Mouse (Mus musculus) layer of hippocampus, adult 2 months (tissue): ENCODE measurements at regions not wholly inside any gene's neighbourhood (a gene's known extent, or its start where the extent isn't known, plus 50 kb on each side); places are given as distances from the start of the nearest gene placed in this dataset.

ENCODE experiments used
- DNase-seq, 2 experiments: peaks; one replicate each; pipeline ENCODE4 v3.0.0; 2022; ENCODE audit warnings: low spot score in 2 of 2
- H3K27ac ChIP-seq: fragments of 200-600 bp; 2 replicates; pipeline ENCODE4 v1.8.1; 2022
- H3K4me3 ChIP-seq: fragments of 200-600 bp; 2 replicates; pipeline ENCODE4 v1.8.1; 2022; ENCODE audit warnings: mild to moderate bottlenecking
- CTCF ChIP-seq: fragments of 200-600 bp; conservative IDR thresholded peaks from 2 replicates; pipeline ENCODE4 v1.8.1; 2022; ENCODE audit warnings: antibody characterized with exemption, mild to moderate bottlenecking, moderate library complexity

DNA sequence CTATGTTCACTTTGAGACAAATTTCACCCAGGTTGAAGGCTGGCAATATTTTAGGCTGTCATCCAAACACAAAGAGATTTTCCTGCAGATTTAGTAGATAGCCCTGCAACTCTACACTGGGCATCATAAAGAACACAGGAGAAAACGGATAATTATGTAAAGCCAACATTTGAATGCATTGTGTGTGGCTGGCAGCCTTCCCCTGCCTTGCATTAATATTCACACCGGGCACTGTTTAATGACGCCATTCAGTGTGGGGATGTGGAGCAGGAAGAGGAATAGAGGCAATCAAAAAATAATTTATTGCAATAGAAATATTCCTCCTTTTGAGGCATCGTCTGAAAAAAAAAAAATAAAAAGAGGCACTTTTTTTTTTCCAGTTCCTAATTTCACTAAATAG lies 105.7 kb downstream of the Samd5 start:
- no peak for DNase-seq
- no peak overlapping the region for H3K4me3 ChIP-seq
- H3K27ac ChIP-seq, result no peak overlapping the region
- TF ChIP-seq CTCF, result no peak

DNA sequence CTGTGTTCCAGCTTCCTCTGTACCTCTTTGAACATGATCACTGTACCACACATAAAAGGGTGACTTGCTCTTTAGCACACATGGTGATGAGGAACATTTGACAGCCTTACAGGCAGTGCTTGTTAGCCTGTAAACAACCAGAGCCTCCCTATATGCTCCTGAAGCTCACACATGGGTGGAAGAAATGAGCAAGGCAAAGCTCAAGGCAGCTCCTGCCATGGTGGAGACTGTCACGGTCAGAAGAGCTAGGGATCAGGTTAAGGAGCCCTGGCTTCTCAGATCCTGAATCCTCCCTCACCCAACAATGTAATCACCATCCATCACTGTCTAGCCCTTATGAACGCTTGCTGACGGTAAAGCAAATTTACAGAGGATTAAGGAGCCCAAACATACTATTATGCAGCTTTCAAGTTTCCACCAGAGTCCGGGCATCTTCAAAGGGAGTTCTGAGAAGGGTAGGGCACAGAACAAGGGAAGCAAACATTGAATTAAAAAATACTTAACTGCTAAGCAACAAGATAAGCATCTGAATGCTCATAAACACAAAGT lies 117.4 kb downstream of the Samd5 start:
- DNase-seq, result no peak
- no peak for TF ChIP-seq CTCF
- Histone ChIP-seq H3K27ac (0 out of 2 replicates have a peak overlapping the region, but pooled peaks have one; percentile 11), H3K4me3 (no peak overlapping the region)

DNA sequence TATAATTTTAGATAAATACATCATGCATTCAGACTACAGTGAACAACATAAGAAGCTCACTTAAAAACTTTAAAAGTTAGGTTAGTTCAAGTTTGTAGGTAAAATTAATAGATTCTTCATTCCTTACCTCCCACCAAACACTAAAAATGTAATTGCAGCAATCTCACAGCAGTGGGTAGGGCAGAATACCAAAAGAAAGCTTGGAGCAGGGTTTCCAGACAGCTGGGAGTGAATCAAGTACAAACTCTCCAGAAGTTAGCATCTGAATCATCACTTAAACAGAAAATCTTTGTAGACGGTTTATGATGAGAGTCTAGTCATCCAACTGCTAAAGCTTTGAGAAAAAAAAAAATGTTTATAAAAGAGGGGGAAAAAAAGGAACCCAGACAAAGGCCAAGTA lies 117.9 kb downstream of the Samd5 start:
- no peak for TF ChIP-seq CTCF
- DNase-seq, result peak in 1 of 2 experiments; percentile 18
- H3K27ac ChIP-seq, result no peak overlapping the region
- H3K4me3 ChIP-seq, result no peak overlapping the region

DNA sequence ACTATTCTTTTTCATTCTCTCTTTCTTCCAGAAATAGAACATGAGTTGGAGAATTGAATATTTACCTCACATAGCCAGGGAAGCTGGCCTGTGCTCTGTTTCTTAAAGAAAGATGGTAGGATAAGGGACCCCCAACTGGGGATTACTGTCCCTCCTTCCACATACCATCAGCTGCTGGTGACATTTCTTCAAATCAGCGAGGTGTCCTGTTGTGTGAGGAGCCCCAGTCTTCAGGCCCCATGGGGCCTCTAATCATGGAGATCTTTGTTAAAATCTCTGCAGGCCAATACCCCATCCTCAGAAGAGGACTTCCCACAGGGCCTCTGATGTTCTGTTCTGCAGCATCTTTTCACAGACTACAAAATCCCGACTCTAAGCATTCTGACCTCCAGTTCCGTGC lies 121.1 kb downstream of the Samd5 start:
- Histone ChIP-seq H3K27ac (no peak overlapping the region), H3K4me3 (no peak overlapping the region)
- no peak for DNase-seq
- no peak for TF ChIP-seq CTCF

DNA sequence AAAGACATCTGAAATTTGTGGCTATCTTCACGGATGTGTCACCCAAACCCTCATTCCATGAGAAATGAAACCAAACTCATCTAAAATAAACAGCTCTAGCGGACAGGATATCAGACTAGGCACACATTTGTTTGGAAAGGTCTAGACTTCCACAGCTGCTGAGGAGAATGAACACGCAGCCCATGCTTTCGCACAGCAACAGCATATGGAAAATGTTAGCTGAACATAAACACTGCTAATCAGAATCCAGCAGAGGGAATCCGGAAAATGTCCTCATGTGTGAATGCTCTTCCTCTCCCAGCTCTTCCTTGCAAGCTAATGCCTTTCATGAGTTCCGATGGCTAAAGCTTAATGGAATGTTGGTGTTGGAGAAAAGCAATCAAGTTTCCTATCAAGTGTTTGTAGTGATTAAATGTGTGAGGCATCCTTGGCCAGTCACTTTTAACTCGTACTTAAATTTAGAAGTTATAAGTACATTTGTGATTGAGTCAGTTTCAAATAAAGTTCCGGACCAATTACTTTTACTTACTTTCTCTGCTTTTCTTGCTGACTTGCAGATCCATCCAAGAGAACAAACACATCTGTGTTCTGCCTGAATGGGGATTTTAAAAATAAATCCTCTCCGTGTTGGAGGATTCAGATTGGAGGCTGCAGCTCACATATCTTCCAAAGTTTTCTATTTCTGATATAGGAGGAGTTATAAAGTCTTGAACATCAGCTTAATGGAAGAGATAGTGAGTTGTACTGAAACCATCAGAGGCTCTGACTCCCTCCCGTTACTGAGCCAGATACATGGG lies 124.9 kb downstream of the Samd5 start:
- 0 out of 2 replicates have a peak, but pooled peaks have one; percentile 3 for TF ChIP-seq CTCF
- Histone ChIP-seq H3K27ac (no peak overlapping the region), H3K4me3 (no peak overlapping the region)
- DNase-seq, result no peak

DNA sequence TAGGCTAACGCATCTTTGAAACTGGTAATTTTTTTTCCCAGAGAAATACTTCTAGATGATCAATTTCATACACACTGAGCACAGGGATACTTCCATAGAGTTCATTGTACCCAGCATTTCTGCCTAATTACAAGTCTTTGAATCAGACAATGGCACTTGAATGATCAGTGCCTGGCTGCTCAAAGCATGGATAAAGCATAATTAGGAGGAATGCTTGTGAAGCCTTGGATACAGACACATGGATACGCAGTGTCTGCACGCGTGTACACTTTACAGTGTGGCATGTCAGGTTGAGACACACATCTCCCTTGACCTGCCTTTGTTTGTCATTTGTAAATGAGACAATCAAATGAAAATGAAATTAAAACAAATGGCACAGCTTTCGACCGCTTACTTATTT lies 129.2 kb downstream of the Samd5 start:
- no peak for DNase-seq
- Histone ChIP-seq H3K4me3 (no peak overlapping the region), H3K27ac (no peak overlapping the region)
- TF ChIP-seq CTCF, result no peak

DNA sequence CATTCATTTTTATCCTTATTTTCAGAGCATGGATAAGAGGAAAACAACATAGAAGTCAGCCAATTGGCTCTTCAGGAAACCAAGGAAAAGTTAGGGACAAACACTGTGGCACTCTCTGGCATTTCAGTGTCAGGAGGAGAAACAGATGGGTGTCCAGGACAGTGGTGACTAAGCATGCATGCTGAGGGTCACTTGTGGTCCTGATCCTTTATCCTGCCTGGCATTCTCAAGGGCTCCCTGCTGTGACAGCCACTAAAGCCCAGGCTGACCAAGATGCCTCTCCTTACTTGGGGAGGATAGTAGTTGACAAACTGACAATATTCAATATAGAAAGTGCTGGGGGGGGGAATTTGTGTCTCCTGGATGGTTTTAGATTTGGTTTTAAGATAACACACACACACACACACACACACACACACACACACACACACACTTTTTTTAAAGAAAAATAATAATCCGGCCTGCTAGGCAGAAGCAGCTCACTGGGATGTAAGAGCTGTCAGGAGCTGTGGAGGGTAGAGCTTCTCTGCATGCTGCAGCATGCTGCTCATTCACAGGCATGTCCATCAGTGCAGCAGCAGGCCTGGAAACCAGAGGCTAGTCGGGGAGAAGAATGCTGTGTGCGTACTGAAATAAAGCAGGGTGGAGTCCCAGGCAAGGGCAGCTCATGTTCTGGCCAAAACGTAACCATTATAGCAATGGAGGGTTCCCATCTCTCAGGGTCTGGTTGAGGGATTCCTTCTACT lies 130.8 kb downstream of the Samd5 start:
- no peak for DNase-seq
- TF ChIP-seq CTCF, result no peak
- no peak overlapping the region for H3K4me3 ChIP-seq
- no peak overlapping the region for H3K27ac ChIP-seq

DNA sequence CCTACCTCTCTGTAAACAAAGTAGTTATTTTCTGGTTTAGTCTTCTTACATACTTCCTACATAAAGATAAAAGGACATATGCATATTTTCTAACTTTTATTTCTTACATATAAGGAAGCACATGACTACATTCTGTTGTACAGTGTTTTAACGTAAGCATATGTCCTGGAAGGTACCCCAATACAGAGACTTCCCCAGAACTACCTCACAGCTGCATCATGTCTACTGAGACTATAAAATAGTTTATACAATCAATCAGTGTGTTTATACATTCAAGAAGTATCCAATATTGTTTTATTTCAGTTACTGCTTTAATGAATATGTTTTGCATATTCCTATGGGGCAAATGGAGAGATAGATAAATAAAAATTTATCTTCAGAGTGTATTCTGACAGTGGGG lies 133.4 kb downstream of the Samd5 start:
- DNase-seq, result no peak
- H3K27ac ChIP-seq, result no peak overlapping the region
- H3K4me3 ChIP-seq, result no peak overlapping the region
- no peak for TF ChIP-seq CTCF

DNA sequence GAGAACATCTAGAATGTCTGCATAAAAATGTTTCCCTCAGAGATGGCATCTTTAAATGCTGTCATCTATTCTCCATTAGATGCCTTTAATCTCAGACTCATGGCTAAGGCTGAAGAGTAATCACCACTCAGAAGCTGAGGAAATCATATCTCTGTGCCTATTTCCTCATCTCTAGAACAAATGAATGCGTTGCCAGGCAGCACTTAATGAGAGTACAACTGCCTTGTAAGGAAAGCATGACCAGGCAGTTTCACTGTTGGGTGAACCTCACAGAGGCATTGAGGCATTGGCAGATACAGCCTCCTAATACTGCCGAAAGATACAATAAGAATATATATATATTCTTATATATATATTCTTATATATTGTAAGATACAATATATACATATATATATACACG lies 137.3 kb downstream of the Samd5 start:
- no peak for DNase-seq
- Histone ChIP-seq H3K27ac (no peak overlapping the region), H3K4me3 (no peak overlapping the region)
- TF ChIP-seq CTCF, result no peak

DNA sequence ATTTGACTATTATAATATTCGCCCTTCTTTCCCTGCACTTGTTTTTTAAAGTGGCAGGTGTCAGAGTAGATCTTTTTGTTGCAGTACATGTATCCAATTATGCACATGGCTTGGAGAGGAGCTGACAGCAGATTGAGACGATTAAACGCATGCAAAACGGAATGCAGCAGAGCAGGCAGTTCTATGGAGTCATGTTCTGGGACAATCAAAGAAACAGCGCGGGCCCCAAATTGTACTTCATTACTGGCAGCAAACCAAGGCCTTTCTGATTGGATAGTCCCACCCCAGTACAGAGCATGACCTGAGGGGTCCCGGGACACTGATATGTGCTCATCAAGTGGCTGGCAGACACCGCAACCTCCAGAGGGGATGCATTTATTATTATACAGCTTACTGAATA lies 140.5 kb downstream of the Samd5 start:
- TF ChIP-seq CTCF, result no peak
- no peak for DNase-seq
- Histone ChIP-seq H3K4me3 (no peak overlapping the region), H3K27ac (no peak overlapping the region)

DNA sequence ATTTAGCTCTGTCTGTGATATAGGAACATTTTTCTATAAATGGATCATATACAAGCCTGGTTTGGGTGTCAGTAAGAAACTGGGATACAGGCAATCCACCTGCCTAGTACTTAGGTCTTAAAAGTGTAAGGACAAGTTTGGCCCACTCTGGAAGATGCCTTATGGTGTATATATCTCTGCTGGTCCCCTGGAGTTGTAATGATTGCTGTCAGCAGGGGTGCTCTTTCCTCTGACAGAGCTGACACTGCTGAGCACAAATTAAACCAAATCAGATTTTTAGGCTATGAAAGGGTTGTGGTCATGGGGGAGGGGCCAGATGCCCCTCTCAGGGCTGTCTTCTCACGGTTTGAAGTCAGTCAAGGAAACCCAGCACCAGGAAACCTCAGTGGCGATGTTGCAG lies 141.7 kb downstream of the Samd5 start:
- TF ChIP-seq CTCF, result no peak
- no peak overlapping the region for H3K27ac ChIP-seq
- no peak overlapping the region for H3K4me3 ChIP-seq
- no peak for DNase-seq

DNA sequence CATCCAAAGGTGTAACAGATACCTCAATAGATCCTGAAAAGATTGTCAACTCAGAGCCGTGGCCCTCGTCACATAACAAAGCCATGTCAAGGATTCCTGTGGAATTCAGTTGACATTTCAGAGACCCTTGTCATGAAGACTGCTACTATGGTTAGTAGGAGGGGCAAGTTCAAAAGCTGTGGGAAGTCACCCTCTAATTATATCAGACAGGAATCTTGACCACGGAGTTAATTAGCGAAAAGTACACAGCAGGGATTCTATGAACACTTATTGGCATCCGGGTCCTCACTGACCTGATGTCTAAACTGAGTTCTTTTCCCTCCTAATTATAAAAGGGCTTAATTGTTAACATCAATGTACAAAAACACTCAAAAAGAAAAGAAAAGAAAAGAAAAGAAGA lies 143.1 kb downstream of the Samd5 start:
- Histone ChIP-seq H3K27ac (no peak overlapping the region), H3K4me3 (no peak overlapping the region)
- no peak for DNase-seq
- TF ChIP-seq CTCF, result no peak

DNA sequence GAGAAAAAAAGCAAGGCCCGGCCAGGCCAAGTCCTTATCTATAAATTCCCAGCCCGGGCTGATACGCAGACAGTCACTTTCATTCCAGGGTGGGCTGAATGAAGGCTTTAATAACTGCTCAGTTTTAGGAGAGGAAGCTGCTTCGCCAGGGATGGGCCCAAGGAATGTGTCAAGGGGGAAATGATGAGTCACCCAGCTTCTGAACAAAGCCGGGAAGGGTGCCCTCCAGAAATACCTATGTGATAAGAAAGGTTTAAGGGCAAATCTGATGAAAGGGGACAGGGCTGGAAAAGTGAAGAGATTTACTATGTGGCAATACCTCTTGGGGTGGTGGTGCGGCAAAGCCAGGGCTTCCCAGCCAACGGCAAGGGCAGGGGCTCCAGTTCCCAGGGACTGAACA lies 145.6 kb downstream of the Samd5 start:
- H3K27ac ChIP-seq, result no peak overlapping the region
- H3K4me3 ChIP-seq, result no peak overlapping the region
- no peak for DNase-seq
- no peak for TF ChIP-seq CTCF
